Mouse (Mus musculus): ENCODE measurements at regions not wholly inside any gene's neighbourhood (a gene's known extent, or its start where the extent isn't known, plus 50 kb on each side); places are given as distances from the start of the nearest gene placed in this dataset.

- DNase-seq (ENCODE audit: extremely low spot score, low spot score) = no peak
- no peak overlapping the region for H3K27ac ChIP-seq
- H3K4me1 ChIP-seq = no peaks in the 10 kb centered on the region
- H3K9me3 ChIP-seq = no peaks in the 10 kb centered on the region
- H3K36me3 ChIP-seq (replicated peaks) = no peaks in the 10 kb centered on the region
- WGBS = 80% methylated on average over 9 of the region's 9 CpGs
- no peaks in the 10 kb centered on the region for H3K27me3 ChIP-seq (ENCODE audit: poor library complexity, severe bottlenecking)
- no peak overlapping the region for H3K4me3 ChIP-seq
Measured at GRCm38 (mm10) chr13:103683169-103683568, 91.2 kb downstream of the Srek1 start.

DNA sequence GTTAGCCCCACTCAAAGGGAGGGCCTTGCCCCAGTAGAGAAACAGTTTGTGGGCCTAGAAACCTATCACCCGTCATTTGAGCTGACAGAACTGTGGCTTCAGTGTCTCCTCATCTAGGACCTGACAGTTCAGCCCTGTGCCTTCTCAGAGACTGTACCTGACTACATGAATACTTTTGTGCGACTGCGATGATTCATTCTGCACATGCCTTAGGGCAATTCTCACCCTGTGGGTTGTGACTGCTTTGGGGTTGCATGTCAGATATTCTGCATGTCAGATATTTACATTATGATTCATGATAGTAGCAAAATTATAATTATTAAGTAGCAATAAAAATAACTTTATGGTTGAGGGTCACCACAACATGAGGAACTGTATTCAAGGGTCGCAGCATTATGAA is 93.7 kb downstream of the Srek1 start:
- no peaks in the 10 kb centered on the region for H3K36me3 ChIP-seq (replicated peaks)
- H3K27me3 ChIP-seq (ENCODE audit: poor library complexity, severe bottlenecking) = no peaks in the 10 kb centered on the region
- DNase-seq (ENCODE audit: extremely low spot score, low spot score) = no peak
- H3K4me3 ChIP-seq = no peak overlapping the region
- no peaks in the 10 kb centered on the region for H3K9me3 ChIP-seq
- 93% methylated on average over 4 of the region's 4 CpGs for WGBS
- no peak overlapping the region for H3K27ac ChIP-seq
- peaks cover 8% of the 10 kb centered on the region for H3K4me1 ChIP-seq

DNA sequence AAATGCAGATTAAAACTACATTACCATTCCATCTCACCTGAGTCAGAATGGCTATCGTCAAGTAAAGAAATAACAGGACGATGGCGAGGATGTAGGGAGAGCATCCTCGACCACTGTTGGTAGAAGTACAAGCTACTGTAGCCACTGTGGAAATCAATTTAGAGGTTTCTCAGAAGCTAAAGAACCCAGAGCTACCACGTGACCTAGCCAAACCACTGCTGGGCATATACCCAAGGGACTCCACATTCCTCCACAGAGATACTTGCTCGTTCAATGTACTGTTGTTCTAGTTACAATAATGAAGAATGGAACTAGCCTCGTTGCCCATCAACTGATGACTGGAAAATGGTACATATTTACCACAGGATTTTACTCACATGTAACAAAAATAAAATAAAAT is 94.4 kb downstream of the Srek1 start:
- Histone ChIP-seq H3K36me3 (replicated peaks) (no peaks in the 10 kb centered on the region), H3K4me1 (peaks cover 8% of the 10 kb centered on the region), H3K27ac (no peak overlapping the region), H3K27me3 (ENCODE audit: poor library complexity, severe bottlenecking) (no peaks in the 10 kb centered on the region), H3K4me3 (no peak overlapping the region), H3K9me3 (no peaks in the 10 kb centered on the region)
- no peak for DNase-seq (ENCODE audit: extremely low spot score, low spot score)
- WGBS = 90% methylated on average over 7 of the region's 7 CpGs

- peaks cover 15% of the 10 kb centered on the region for H3K4me1 ChIP-seq
- WGBS = 70% methylated on average over 13 of the region's 13 CpGs
Measured at GRCm38 (mm10) chr13:103676831-103677230, 97.6 kb downstream of the Srek1 start.

GRCm38 (mm10) chr13:103676221-103676620 is 98.2 kb downstream of the Srek1 start:
- no peak for DNase-seq (ENCODE audit: extremely low spot score, low spot score)
- no peaks in the 10 kb centered on the region for H3K27me3 ChIP-seq (ENCODE audit: poor library complexity, severe bottlenecking)
- no peak overlapping the region for H3K27ac ChIP-seq
- H3K36me3 ChIP-seq (replicated peaks) = no peaks in the 10 kb centered on the region
- no peak overlapping the region for H3K4me3 ChIP-seq
- peaks cover 15% of the 10 kb centered on the region for H3K4me1 ChIP-seq
- no peaks in the 10 kb centered on the region for H3K9me3 ChIP-seq
- 82% methylated on average over 5 of the region's 5 CpGs for WGBS

More at GRCm38 (mm10) chr13:103676831-103677230, 97.6 kb downstream of the Srek1 start:
- Histone ChIP-seq H3K36me3 (replicated peaks) (no peaks in the 10 kb centered on the region), H3K4me3 (no peak overlapping the region), H3K9me3 (no peaks in the 10 kb centered on the region), H3K27me3 (ENCODE audit: poor library complexity, severe bottlenecking) (no peaks in the 10 kb centered on the region), H3K27ac (no peak overlapping the region)
- no peak for DNase-seq (ENCODE audit: extremely low spot score, low spot score)

- H3K27me3 ChIP-seq (ENCODE audit: poor library complexity, severe bottlenecking) = no peaks in the 10 kb centered on the region
- no peaks in the 10 kb centered on the region for H3K36me3 ChIP-seq (replicated peaks)
- H3K27ac ChIP-seq = no peak overlapping the region
- H3K9me3 ChIP-seq = no peaks in the 10 kb centered on the region
- H3K4me3 ChIP-seq = no peak overlapping the region
- DNase-seq (ENCODE audit: extremely low spot score, low spot score) = no peak
- H3K4me1 ChIP-seq = 0 out of 2 replicates have a peak, but pooled peaks cover 7% of the 10 kb centered on the region
Measured at GRCm38 (mm10) chr13:103670611-103671010, 103.8 kb downstream of the Srek1 start.

- no peaks in the 10 kb centered on the region for H3K9me3 ChIP-seq
- H3K27me3 ChIP-seq (ENCODE audit: poor library complexity, severe bottlenecking) = no peaks in the 10 kb centered on the region
- 94% methylated on average over 4 of the region's 4 CpGs for WGBS
- 0 out of 2 replicates have a peak, but pooled peaks cover 7% of the 10 kb centered on the region for H3K4me1 ChIP-seq
- no peaks in the 10 kb centered on the region for H3K36me3 ChIP-seq (replicated peaks)
- no peak overlapping the region for H3K27ac ChIP-seq
- no peak for DNase-seq (ENCODE audit: extremely low spot score, low spot score)
- H3K4me3 ChIP-seq = no peak overlapping the region
Measured at GRCm38 (mm10) chr13:103669856-103670255, 104.6 kb downstream of the Srek1 start.

- no peak overlapping the region for H3K4me3 ChIP-seq
- WGBS = 90% methylated on average over 2 of the region's 2 CpGs
- no peak overlapping the region for H3K27ac ChIP-seq
- no peaks in the 10 kb centered on the region for H3K27me3 ChIP-seq (ENCODE audit: poor library complexity, severe bottlenecking)
- no peaks in the 10 kb centered on the region for H3K36me3 ChIP-seq (replicated peaks)
- H3K4me1 ChIP-seq = 0 out of 2 replicates have a peak, but pooled peaks cover 7% of the 10 kb centered on the region
- H3K9me3 ChIP-seq = no peaks in the 10 kb centered on the region
- DNase-seq (ENCODE audit: extremely low spot score, low spot score) = no peak
Measured at GRCm38 (mm10) chr13:103667749-103668148, 106.7 kb downstream of the Srek1 start.

- 19% methylated on average over 11 of the region's 11 CpGs for WGBS
- no peak overlapping the region for H3K27ac ChIP-seq
- no peaks in the 10 kb centered on the region for H3K36me3 ChIP-seq (replicated peaks)
- H3K4me1 ChIP-seq = peaks cover 22% of the 10 kb centered on the region
- H3K27me3 ChIP-seq (ENCODE audit: poor library complexity, severe bottlenecking) = peaks cover 11% of the 10 kb centered on the region
- peak; percentile 21 for DNase-seq (ENCODE audit: extremely low spot score, low spot score)
- no peaks in the 10 kb centered on the region for H3K9me3 ChIP-seq
- H3K4me3 ChIP-seq = no peak overlapping the region
Measured at GRCm38 (mm10) chr13:103660248-103660996, 114.0 kb downstream of the Srek1 start.

- no peaks in the 10 kb centered on the region for H3K36me3 ChIP-seq (replicated peaks)
- H3K27ac ChIP-seq = no peak overlapping the region
- 94% methylated on average over 2 of the region's 2 CpGs for WGBS
- no peak overlapping the region for H3K4me3 ChIP-seq
- no peaks in the 10 kb centered on the region for H3K9me3 ChIP-seq
- DNase-seq (ENCODE audit: extremely low spot score, low spot score) = no peak
- peaks cover 11% of the 10 kb centered on the region for H3K27me3 ChIP-seq (ENCODE audit: poor library complexity, severe bottlenecking)
- H3K4me1 ChIP-seq = peaks cover 19% of the 10 kb centered on the region
Measured at GRCm38 (mm10) chr13:103655966-103656365, 118.4 kb downstream of the Srek1 start.

- H3K27ac ChIP-seq = no peak overlapping the region
- DNase-seq (ENCODE audit: extremely low spot score, low spot score) = no peak
- no peaks in the 10 kb centered on the region for H3K4me1 ChIP-seq
- H3K4me3 ChIP-seq = no peak overlapping the region
- H3K27me3 ChIP-seq (ENCODE audit: poor library complexity, severe bottlenecking) = no peaks in the 10 kb centered on the region; the same call in 1 of the 2 replicates
- no peaks in the 10 kb centered on the region for H3K36me3 ChIP-seq (replicated peaks)
- no peaks in the 10 kb centered on the region for H3K9me3 ChIP-seq
- 89% methylated on average over 4 of the region's 4 CpGs for WGBS
Measured at GRCm38 (mm10) chr13:103653216-103653615, 121.2 kb downstream of the Srek1 start.

DNA sequence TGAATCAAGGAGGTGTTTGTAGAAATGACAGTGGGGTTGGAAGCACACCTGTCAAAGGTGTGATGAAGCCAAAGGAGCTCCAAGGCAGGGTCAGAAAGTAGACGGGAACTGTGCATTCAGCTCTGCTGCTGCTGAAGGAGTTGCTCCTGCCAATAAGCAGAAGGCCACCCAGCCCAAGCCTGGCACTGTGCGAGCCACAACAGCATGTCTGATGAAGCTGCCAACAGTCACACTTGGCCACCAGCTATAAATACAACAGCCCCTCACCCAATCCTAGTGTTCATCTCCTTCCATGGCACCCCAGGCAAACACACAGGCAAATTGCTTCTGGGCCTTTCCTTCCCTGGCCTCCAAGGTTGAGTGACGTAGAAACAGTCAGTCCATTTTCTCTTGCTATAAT is 125.0 kb downstream of the Srek1 start:
- WGBS = 93% methylated on average over 3 of the region's 3 CpGs

GRCm38 (mm10) chr13:103648016-103648415 is 126.4 kb downstream of the Srek1 start:
- H3K4me1 ChIP-seq = peaks cover 10% of the 10 kb centered on the region
- no peak for DNase-seq (ENCODE audit: extremely low spot score, low spot score)
- H3K27me3 ChIP-seq (ENCODE audit: poor library complexity, severe bottlenecking) = no peaks in the 10 kb centered on the region
- H3K36me3 ChIP-seq (replicated peaks) = no peaks in the 10 kb centered on the region
- H3K4me3 ChIP-seq = no peak overlapping the region
- H3K9me3 ChIP-seq = no peaks in the 10 kb centered on the region
- no peak overlapping the region for H3K27ac ChIP-seq
- WGBS = 78% methylated on average over 4 of the region's 4 CpGs

More for the DNA sequence above, 125.0 kb downstream of the Srek1 start:
- Histone ChIP-seq H3K27me3 (ENCODE audit: poor library complexity, severe bottlenecking) (no peaks in the 10 kb centered on the region), H3K27ac (no peak overlapping the region), H3K4me3 (no peak overlapping the region), H3K36me3 (replicated peaks) (no peaks in the 10 kb centered on the region), H3K4me1 (peaks cover under 1% of the 10 kb centered on the region), H3K9me3 (no peaks in the 10 kb centered on the region)
- no peak for DNase-seq (ENCODE audit: extremely low spot score, low spot score)
